Mouse (Mus musculus) hindbrain, embryonic 15.5 days (tissue): ENCODE measurements around the gene Gm45521. TPM values are rescaled to one million over a fixed set of nuclear protein-coding genes. Genes with fewer than 3 reads are reported as not detected.

Experiments
- ATAC-seq: fragments of 200-750 bp; cut with Nextera tagmentation; 2 replicates; pipeline ENCODE4 v1.8.0; 2017; ENCODE audit warnings: low read depth, moderate number of reproducible peaks, moderate TSS enrichment; ENCODE audit not compliant: low FRiP score
- H3K27ac ChIP-seq: fragments of 300-500 bp; sonication (generic); replicated peaks from 2 replicates; pipeline ENCODE4 v1.5.1; 2015; ENCODE audit warnings: mild to moderate bottlenecking, inconsistent platforms
- H3K27me3 ChIP-seq: fragments of 300-500 bp; sonication (generic); 2 replicates; pipeline ENCODE4 v1.6.1; 2015; ENCODE audit warnings: control low read depth, inconsistent platforms
- H3K36me3 ChIP-seq: fragments of 300-500 bp; sonication (generic); 2 replicates; pipeline ENCODE4 v1.6.1; 2015; ENCODE audit warnings: control low read depth, inconsistent platforms
- H3K4me1 ChIP-seq: fragments of 300-500 bp; sonication (generic); replicated peaks from 2 replicates; pipeline ENCODE4 v1.6.1; 2015; ENCODE audit warnings: control low read depth, inconsistent platforms
- H3K4me2 ChIP-seq: fragments of 300-500 bp; sonication (generic); 2 replicates; pipeline ENCODE4 v1.6.1; 2015; ENCODE audit warnings: moderate library complexity, mild to moderate bottlenecking, inconsistent platforms
- H3K4me3 ChIP-seq: fragments of 300-500 bp; sonication (generic); 2 replicates; pipeline ENCODE4 v1.5.1; 2015; ENCODE audit warnings: mild to moderate bottlenecking, inconsistent platforms
- H3K9ac ChIP-seq: fragments of 300-500 bp; sonication (generic); 2 replicates; pipeline ENCODE4 v1.6.1; 2015; ENCODE audit warnings: inconsistent platforms
- H3K9me3 ChIP-seq: fragments of 300-500 bp; sonication (generic); 2 replicates; pipeline ENCODE4 v1.6.1; 2016; ENCODE audit warnings: control low read depth, inconsistent platforms
- WGBS: fragments of 180-500 bp; shearing (Covaris S2); methylation state at CpG from one replicate; pipeline ENCODE4 v1.1.7; 2015; 5-methylcytosine and 5-hydroxymethylcytosine counted together
- polyA plus RNA-seq: library from polyadenylated mRNA; unstranded; fragments of >200 nt; fragmentation: Nextera tagmentation; extraction: Ambion mirVana; gene quantifications from 2 replicates; pipeline ENCODE4 v1.2.1, GENCODE M21; 2015

The Gm45521 gene
- polyA plus RNA-seq, 1 experiment from 2014 or later: not detected

- no peak overlapping the region for H3K9ac ChIP-seq
- H3K27me3 ChIP-seq: no peaks in the 10 kb centered on the region
- no peaks in the 10 kb centered on the region for H3K4me1 ChIP-seq
- 84% methylated on average over 3 of the region's 3 CpGs for WGBS
- no peaks in the 10 kb centered on the region for H3K36me3 ChIP-seq
- no peaks in the 10 kb centered on the region for H3K9me3 ChIP-seq
- H3K4me2 ChIP-seq: no peak overlapping the region
- no peak overlapping the region for H3K27ac ChIP-seq
- H3K4me3 ChIP-seq: no peak overlapping the region
- ATAC-seq: no peak
Observed at GRCm38 (mm10) chr14:7989961-7990360, 32.9 kb downstream of the Gm45521 start.

GRCm38 (mm10) chr14:7991108-7991776 is 34.2 kb downstream of the Gm45521 start:
- no peak overlapping the region for H3K27ac ChIP-seq
- 79% methylated on average over 5 of the region's 5 CpGs for WGBS

GRCm38 (mm10) chr14:7992158-7992557 is 35.1 kb downstream of the Gm45521 start:
- H3K36me3 ChIP-seq: no peaks in the 10 kb centered on the region
- 0 out of 2 replicates have a peak, but pooled peaks cover 4% of the 10 kb centered on the region for H3K4me1 ChIP-seq
- H3K9me3 ChIP-seq: no peaks in the 10 kb centered on the region
- H3K27me3 ChIP-seq: no peaks in the 10 kb centered on the region
- no peak for ATAC-seq
- H3K27ac ChIP-seq: no peak overlapping the region
- 84% methylated on average over 6 of the region's 6 CpGs for WGBS
- no peak overlapping the region for H3K9ac ChIP-seq
- no peak overlapping the region for H3K4me2 ChIP-seq
- no peak overlapping the region for H3K4me3 ChIP-seq

More at GRCm38 (mm10) chr14:7991108-7991776, 34.2 kb downstream of the Gm45521 start:
- H3K4me2 ChIP-seq: no peak overlapping the region
- no peak overlapping the region for H3K4me3 ChIP-seq
- no peaks in the 10 kb centered on the region for H3K4me1 ChIP-seq
- no peak overlapping the region for H3K9ac ChIP-seq
- H3K36me3 ChIP-seq: no peaks in the 10 kb centered on the region
- no peaks in the 10 kb centered on the region for H3K27me3 ChIP-seq
- H3K9me3 ChIP-seq: no peaks in the 10 kb centered on the region
- ATAC-seq: no peak

- Histone ChIP-seq H3K36me3 (no peaks in the 10 kb centered on the region), H3K9me3 (no peaks in the 10 kb centered on the region), H3K4me3 (no peak within 1 kb of the TSS), H3K4me2 (no peak within 1 kb of the TSS), H3K9ac (no peak within 1 kb of the TSS), H3K27ac (no peak within 1 kb of the TSS), H3K4me1 (0 out of 2 replicates have a peak, but pooled peaks cover 6% of the 10 kb centered on the region), H3K27me3 (peaks cover 7% of the 10 kb centered on the region; the same call in 1 of the 2 replicates)
- no peak for ATAC-seq
- 76% methylated on average over 8 of the region's 8 CpGs for WGBS
Observed at GRCm38 (mm10) chr14:7994271-7994767, 37.2 kb downstream of the Gm45521 start, which contains the start of gene Dnase1l3. Gene Dnase1l3, minus strand, starts transcription at chr14:7994573.

- peak; percentile 69 for ATAC-seq
Observed at GRCm38 (mm10) chr14:7997255-7997696, 40.2 kb downstream of the Gm45521 start.

GRCm38 (mm10) chr14:7999030-7999429 is 41.9 kb downstream of the Gm45521 start:
- Histone ChIP-seq H3K4me1 (peaks cover 18% of the 10 kb centered on the region), H3K36me3 (no peaks in the 10 kb centered on the region), H3K4me2 (no peak overlapping the region), H3K4me3 (no peak overlapping the region), H3K9me3 (no peaks in the 10 kb centered on the region), H3K27ac (no peak overlapping the region), H3K9ac (no peak overlapping the region), H3K27me3 (peaks cover 27% of the 10 kb centered on the region)
- ATAC-seq: no peak
- WGBS: 88% methylated on average over 3 of the region's 3 CpGs

More at GRCm38 (mm10) chr14:7997255-7997696, 40.2 kb downstream of the Gm45521 start:
- no peak overlapping the region for H3K27ac ChIP-seq
- H3K9me3 ChIP-seq: no peaks in the 10 kb centered on the region
- peaks cover 27% of the 10 kb centered on the region for H3K27me3 ChIP-seq
- H3K36me3 ChIP-seq: no peaks in the 10 kb centered on the region
- no peak overlapping the region for H3K9ac ChIP-seq
- H3K4me2 ChIP-seq: peak overlapping the region; percentile 41
- peaks cover 9% of the 10 kb centered on the region for H3K4me1 ChIP-seq
- 3% methylated on average over 15 of the region's 15 CpGs for WGBS
- H3K4me3 ChIP-seq: 0 out of 2 replicates have a peak overlapping the region, but pooled peaks have one; percentile 3

GRCm38 (mm10) chr14:7999435-7999834 is 42.3 kb downstream of the Gm45521 start:
- Histone ChIP-seq H3K4me3 (no peak overlapping the region), H3K9ac (no peak overlapping the region), H3K36me3 (no peaks in the 10 kb centered on the region), H3K27ac (no peak overlapping the region), H3K27me3 (peaks cover 27% of the 10 kb centered on the region), H3K4me2 (no peak overlapping the region), H3K9me3 (no peaks in the 10 kb centered on the region), H3K4me1 (peaks cover 22% of the 10 kb centered on the region)
- WGBS: 88% methylated on average over 5 of the region's 5 CpGs
- no peak for ATAC-seq

GRCm38 (mm10) chr14:8000247-8000646 is 43.2 kb downstream of the Gm45521 start:
- Histone ChIP-seq H3K9ac (no peak overlapping the region), H3K27ac (no peak overlapping the region), H3K36me3 (no peaks in the 10 kb centered on the region), H3K27me3 (peaks cover 27% of the 10 kb centered on the region), H3K4me3 (no peak overlapping the region), H3K9me3 (no peaks in the 10 kb centered on the region), H3K4me1 (peaks cover 25% of the 10 kb centered on the region), H3K4me2 (no peak overlapping the region)
- 85% methylated on average over 5 of the region's 5 CpGs for WGBS
- ATAC-seq: no peak

GRCm38 (mm10) chr14:8000831-8001685 is 44.0 kb downstream of the Gm45521 start:
- WGBS: 27% methylated on average over 17 of the region's 17 CpGs
- H3K4me2 ChIP-seq: no peak overlapping the region
- H3K4me3 ChIP-seq: no peak overlapping the region
- H3K4me1 ChIP-seq: peaks cover 25% of the 10 kb centered on the region
- H3K27ac ChIP-seq: no peak overlapping the region
- H3K27me3 ChIP-seq: peaks cover 27% of the 10 kb centered on the region
- no peak overlapping the region for H3K9ac ChIP-seq
- no peaks in the 10 kb centered on the region for H3K36me3 ChIP-seq
- ATAC-seq: no peak
- no peaks in the 10 kb centered on the region for H3K9me3 ChIP-seq

- peak; percentile 93 for ATAC-seq
- Histone ChIP-seq H3K4me1 (peaks cover 19% of the 10 kb centered on the region), H3K27ac (peak within 1 kb of the TSS; percentile 86), H3K9me3 (no peaks in the 10 kb centered on the region), H3K9ac (peak within 1 kb of the TSS; percentile 69), H3K4me3 (peak within 1 kb of the TSS; percentile 76), H3K36me3 (no peaks in the 10 kb centered on the region), H3K4me2 (peak within 1 kb of the TSS; percentile 68), H3K27me3 (peaks cover 27% of the 10 kb centered on the region)
- 1% methylated on average over 38 of the region's 38 CpGs for WGBS
Observed at GRCm38 (mm10) chr14:8002432-8003092, 45.5 kb downstream of the Gm45521 start, which contains the start of gene Abhd6. Gene Abhd6, plus strand, starts transcription at chr14:8002902.

- no peaks in the 10 kb centered on the region for H3K9me3 ChIP-seq
- peak overlapping the region; percentile 68 for H3K4me2 ChIP-seq
- peak overlapping the region; percentile 86 for H3K27ac ChIP-seq
- WGBS: under 1% methylated on average over 23 of the region's 23 CpGs
- H3K4me1 ChIP-seq: peaks cover 19% of the 10 kb centered on the region
- peaks cover 27% of the 10 kb centered on the region for H3K27me3 ChIP-seq
- no peaks in the 10 kb centered on the region for H3K36me3 ChIP-seq
- peak overlapping the region; percentile 76 for H3K4me3 ChIP-seq
- ATAC-seq: peak; percentile 76
- H3K9ac ChIP-seq: peak overlapping the region; percentile 69
Observed at GRCm38 (mm10) chr14:8003093-8003670, 46.1 kb downstream of the Gm45521 start.
